Mouse (Mus musculus) testis, adult 2 months (tissue): ENCODE measurements around the gene Klhl40.

Experiments used
- CTCF ChIP-seq: fragments of 200-500 bp; IDR thresholded peaks from 2 replicates; pipeline ENCODE4 v1.5.1; 2012; ENCODE audit warnings: low read depth, mild to moderate bottlenecking, inconsistent platforms, low read length, moderate library complexity; ENCODE audit not compliant: control insufficient read depth, insufficient read depth, insufficient replicate concordance
- POLR2A ChIP-seq: fragments of 200-500 bp; IDR thresholded peaks from 2 replicates; pipeline ENCODE4 v1.6.1; 2012; ENCODE audit warnings: low read depth, mild to moderate bottlenecking, inconsistent platforms, low read length, moderate library complexity; ENCODE audit not compliant: control insufficient read depth

- TF ChIP-seq POLR2A (no peak), CTCF (no peak)
Measured at GRCm38 (mm10) chr9:121757432-121757831, 20.0 kb upstream of the Klhl40 start.
